Comparison of ENCODE assay signal across 8 mouse cellular contexts in the genomic region with DNA sequence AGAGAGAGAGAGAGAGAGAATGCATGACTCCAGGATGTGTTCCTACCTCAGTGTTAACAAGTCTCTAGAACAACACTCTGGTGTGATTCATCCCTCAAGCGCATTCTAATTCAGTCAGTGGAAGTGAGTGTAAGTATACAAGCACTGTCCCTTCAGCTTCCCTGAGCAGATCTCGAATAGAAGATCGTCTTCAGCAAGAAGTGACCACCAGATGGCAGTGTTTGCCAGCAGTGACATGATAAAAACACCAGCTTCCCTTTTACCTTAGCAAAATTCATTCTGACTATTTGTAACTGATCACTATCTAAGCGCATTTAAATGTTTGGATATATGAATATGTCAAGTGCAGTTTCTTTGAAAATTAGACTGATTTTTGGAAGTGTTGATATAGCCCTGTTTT. TPM values are rescaled to one million over a fixed set of nuclear protein-coding genes. Genes with fewer than 3 reads are reported as not detected.
A peak's percentile ranks its signal among the peaks of the same experiment; 100 is the strongest.
DNase-seq lines count a peak whose midpoint lies in the region; ATAC-seq and TF ChIP-seq lines count a peak whose summit lies in the region.

No protein-coding gene starts in this region.

- DNase-seq in heart, adult 8-10 months (ENCODE audit: low spot score), result peak; percentile 79
- no peak for DNase-seq in heart, adult 11 months
- DNase-seq in cerebellum, adult 11-12 months, result peak; percentile 58
- DNase-seq in left cerebral cortex, adult 2 months (ENCODE audit: extremely low spot score in 1 of 2, low spot score in 2 of 2), result peak; percentile 81 to 89
- DNase-seq in right cerebral cortex, postnatal 4 days, result peak; percentile 88

- H3K4me3 ChIP-seq in intestine, embryonic 15.5 days (replicated peaks), result no peak overlapping the region
- H3K4me3 ChIP-seq in left cerebral cortex, adult 2 months, result no peak overlapping the region
- no peak overlapping the region for H3K4me3 ChIP-seq in midbrain, embryonic 12.5 days

- H3K9me3 ChIP-seq in intestine, embryonic 15.5 days, result no peaks in the 10 kb centered on the region
- no peaks in the 10 kb centered on the region for H3K9me3 ChIP-seq in midbrain, embryonic 12.5 days

- no peaks in the 10 kb centered on the region for H3K27me3 ChIP-seq in intestine, embryonic 15.5 days (replicated peaks)
- no peaks in the 10 kb centered on the region for H3K27me3 ChIP-seq in midbrain, embryonic 12.5 days

- H3K4me2 ChIP-seq in intestine, embryonic 15.5 days (replicated peaks), result no peak overlapping the region
- H3K4me2 ChIP-seq in midbrain, embryonic 12.5 days (replicated peaks), result no peak overlapping the region

- no peaks in the 10 kb centered on the region for H3K4me1 ChIP-seq in intestine, embryonic 15.5 days (replicated peaks)
- H3K4me1 ChIP-seq in midbrain, embryonic 12.5 days, result peaks cover 8% of the 10 kb centered on the region

- 31% methylated on average over 4 of the region's 4 CpGs for WGBS in intestine, embryonic 15.5 days
- WGBS in midbrain, embryonic 12.5 days, result 33% methylated on average over 4 of the region's 4 CpGs

- intact Hi-C loops in left cerebral cortex, adult 2 months (cut with DNase I), result loop anchor here (1.0 to 10.0 kb wide), 4 partner anchors 170 to 433 kb away; partner anchors contain the start of genes Lnpep and Spaca6

- TF ChIP-seq CTCF in left cerebral cortex, adult 2 months (IDR thresholded peaks at IDR 0.05), result peak; percentile 90

- no peak overlapping the region for H3K9ac ChIP-seq in intestine, embryonic 15.5 days
- no peak overlapping the region for H3K9ac ChIP-seq in midbrain, embryonic 12.5 days (replicated peaks)

- peak; percentile 98 for ATAC-seq in frontal cortex, adult (ENCODE audit: low TSS enrichment)
- 0 out of 2 replicates have a peak, but pooled peaks have one; percentile 61 for ATAC-seq in intestine, embryonic 15.5 days
- ATAC-seq in midbrain, embryonic 12.5 days (ENCODE audit: low FRiP score, low read depth), result peak; percentile 67

- no peak overlapping the region for H3K27ac ChIP-seq in intestine, embryonic 15.5 days
- H3K27ac ChIP-seq in left cerebral cortex, adult 2 months, result no peak overlapping the region
- no peak overlapping the region for H3K27ac ChIP-seq in midbrain, embryonic 12.5 days (replicated peaks)

- H3K36me3 ChIP-seq in intestine, embryonic 15.5 days, result 0 out of 2 replicates have a peak, but pooled peaks cover 9% of the 10 kb centered on the region
- peaks cover 21% of the 10 kb centered on the region for H3K36me3 ChIP-seq in midbrain, embryonic 12.5 days

RNA-seq across cellular contexts. Expression of gene Lix1, which starts 8.1 kb away (rescaled TPM):
- total RNA-seq in heart, adult 8-10 months (2022), result 1 to 10 TPM; 5.2 to 7.3 (median 6.4) TPM
- polyA plus RNA-seq in intestine, embryonic 15.5 days (2015; fragmentation: Nextera tagmentation; extraction: Ambion mirVana), result 4.2 and 4.7 TPM in 2 replicates
- total RNA-seq in left cerebral cortex, adult 2 months (2021), result 10 to 100 TPM; 59.6 to 65.0 TPM
- 48.8 TPM in 2 replicates for polyA plus RNA-seq in midbrain, embryonic 12.5 days (2016; fragmentation: Nextera tagmentation; extraction: Ambion mirVana)

RNA-seq across cellular contexts. Expression of gene Riok2, which starts 20.2 kb away (rescaled TPM):
- total RNA-seq in heart, adult 8-10 months (2022), result 10 to 100 TPM; 15.4 to 20.2 (median 16.4) TPM
- polyA plus RNA-seq in intestine, embryonic 15.5 days (2015; fragmentation: Nextera tagmentation; extraction: Ambion mirVana), result 26.1 and 30.0 TPM in 2 replicates
- total RNA-seq in left cerebral cortex, adult 2 months (2021), result 10 to 100 TPM; 17.7 to 21.8 TPM
- polyA plus RNA-seq in midbrain, embryonic 12.5 days (2016; fragmentation: Nextera tagmentation; extraction: Ambion mirVana), result 30.3 and 32.2 TPM in 2 replicates

Comparison
In these comparisons a context has a peak if more than half of its experiments do, and no peak if none do; other contexts are left out.
1. RNA of gene Lix1, which starts 8.1 kb away (total RNA-seq): 59.6 to 65.0 TPM in left cerebral cortex, adult 2 months; 5.2 to 7.3 TPM in heart, adult 8-10 months; every median in the first group is over 4 times any median in the second.
2. Peak in every context shown above with its lines, with median percentiles within 50 percentile points of each other: ATAC-seq.